Mouse (Mus musculus): ENCODE measurements around the gene Slc15a2. TPM values are rescaled to one million over a fixed set of nuclear protein-coding genes. Genes with fewer than 3 reads are reported as not detected.

The Slc15a2 gene
- 23.8 and 30.6 TPM in 2 replicates for polyA plus RNA-seq (2021; fragmentation: Nextera tagmentation)
- long read RNA-seq, experiment 1, transcript Slc15a2-201 (22 exons, 3,994 nt), result major isoform, 31 of 65 reads
- long read RNA-seq, experiment 1, partial matches to known transcripts, result 5 of 65 reads
- long read RNA-seq, experiment 1, other reads (novel, unspliced or antisense), result 25 of 65 reads
- long read RNA-seq, experiment 2, transcript Slc15a2-212 (6 exons, 958 nt), result minor isoform, 6 of 38 reads
- long read RNA-seq, experiment 2, transcript Slc15a2-205 (7 exons, 1,068 nt), result major isoform, 12 of 38 reads
- long read RNA-seq, experiment 2, partial matches to known transcripts, result 2 of 38 reads
- long read RNA-seq, experiment 2, other reads (novel, unspliced or antisense), result 17 of 38 reads

GRCm38 (mm10) chr16:36784594-36785313 is at the start of gene Slc15a2:
TSS of gene Slc15a2 (minus strand) at chr16:36784962.

GRCm38 (mm10) chr16:36828054-36828786 is 43.5 kb upstream of the Slc15a2 start, which contains the start of gene Iqcb1:
TSS of gene Iqcb1 (plus strand) at chr16:36828385.

Other genes starting within 250 kb of the Slc15a2 start
- gene Casr, start 222.8 kb downstream of the Slc15a2 start, polyA plus RNA-seq (2021; fragmentation: Nextera tagmentation), result 0.28 and 0.48 TPM in 2 replicates
- gene Cd86, start 118.9 kb downstream of the Slc15a2 start, polyA plus RNA-seq (2021; fragmentation: Nextera tagmentation), result 1.2 and 1.7 TPM in 2 replicates
- gene Ildr1, start 91.0 kb downstream of the Slc15a2 start, polyA plus RNA-seq (2021; fragmentation: Nextera tagmentation), result 0.15 and 0.26 TPM in 2 replicates
- 55.2 and 73.5 TPM in 2 replicates for gene Iqcb1, start 43.4 kb upstream of the Slc15a2 start, polyA plus RNA-seq (2021; fragmentation: Nextera tagmentation)
- 1.2 and 1.5 TPM in 2 replicates for gene Eaf2, start 90.0 kb upstream of the Slc15a2 start, polyA plus RNA-seq (2021; fragmentation: Nextera tagmentation)
- 116 and 133 TPM in 2 replicates for gene Golgb1, start 90.2 kb upstream of the Slc15a2 start, polyA plus RNA-seq (2021; fragmentation: Nextera tagmentation)
- 2.5 and 3.2 TPM in 2 replicates for gene Hcls1, start 150.0 kb upstream of the Slc15a2 start, polyA plus RNA-seq (2021; fragmentation: Nextera tagmentation)
- not detected in 2 replicates for gene Fbxo40, start 205.5 kb upstream of the Slc15a2 start, polyA plus RNA-seq (2021; fragmentation: Nextera tagmentation)
- 0.09 and 0.17 TPM in 2 replicates for gene Polq, start 226.8 kb upstream of the Slc15a2 start, polyA plus RNA-seq (2021; fragmentation: Nextera tagmentation)

Measured in left cerebral cortex, adult 6 months (tissue).